Mouse (Mus musculus) lung, postnatal 10 days (tissue): ENCODE data around the gene Fbxl17.

ENCODE experiments used
- DNase-seq: peaks from one replicate; pipeline ENCODE4 v3.0.0; 2021

The Fbxl17 gene

GRCm38 (mm10) chr17:63326227-63326626 is 173.6 kb downstream of the Fbxl17 start:
- no peak for DNase-seq

- no peak for DNase-seq
Measured at GRCm38 (mm10) chr17:63324672-63325071, 175.1 kb downstream of the Fbxl17 start.

GRCm38 (mm10) chr17:63324039-63324438 is 175.8 kb downstream of the Fbxl17 start:
- DNase-seq = peak; percentile 73

- DNase-seq = no peak
Measured at GRCm38 (mm10) chr17:63322846-63323245, 177.0 kb downstream of the Fbxl17 start.

- no peak for DNase-seq
Measured at GRCm38 (mm10) chr17:63321290-63321689, 178.5 kb downstream of the Fbxl17 start.

GRCm38 (mm10) chr17:63317518-63317917 is 182.3 kb downstream of the Fbxl17 start:
- DNase-seq = peak; percentile 14

GRCm38 (mm10) chr17:63315646-63316480 is 184.0 kb downstream of the Fbxl17 start:
- peak; percentile 16 for DNase-seq

GRCm38 (mm10) chr17:63312804-63313203 is 187.0 kb downstream of the Fbxl17 start:
- no peak for DNase-seq

GRCm38 (mm10) chr17:63312330-63312729 is 187.5 kb downstream of the Fbxl17 start:
- DNase-seq = no peak

GRCm38 (mm10) chr17:63311613-63312012 is 188.2 kb downstream of the Fbxl17 start:
- DNase-seq = no peak

GRCm38 (mm10) chr17:63310021-63310420 is 189.8 kb downstream of the Fbxl17 start:
- no peak for DNase-seq

- peak; percentile 16 for DNase-seq
Measured at GRCm38 (mm10) chr17:63303862-63304261, 196.0 kb downstream of the Fbxl17 start.

GRCm38 (mm10) chr17:63301822-63302393 is 197.9 kb downstream of the Fbxl17 start:
- no peak for DNase-seq

GRCm38 (mm10) chr17:63295471-63295870 is 204.3 kb downstream of the Fbxl17 start:
- no peak for DNase-seq

GRCm38 (mm10) chr17:63294961-63295360 is 204.9 kb downstream of the Fbxl17 start:
- DNase-seq = no peak

GRCm38 (mm10) chr17:63293979-63294378 is 205.8 kb downstream of the Fbxl17 start:
- DNase-seq = no peak

GRCm38 (mm10) chr17:63289317-63289913 is 210.4 kb downstream of the Fbxl17 start:
- peak; percentile 61 for DNase-seq

GRCm38 (mm10) chr17:63288850-63289249 is 211.0 kb downstream of the Fbxl17 start:
- no peak for DNase-seq

GRCm38 (mm10) chr17:63287413-63287812 is 212.4 kb downstream of the Fbxl17 start:
- peak; percentile 45 for DNase-seq

GRCm38 (mm10) chr17:63285265-63285939 is 214.4 kb downstream of the Fbxl17 start:
- peak; percentile 77 for DNase-seq

- DNase-seq = no peak
Measured at GRCm38 (mm10) chr17:63284074-63284473, 215.7 kb downstream of the Fbxl17 start.

GRCm38 (mm10) chr17:63282004-63282403 is 217.8 kb downstream of the Fbxl17 start:
- no peak for DNase-seq

GRCm38 (mm10) chr17:63280990-63281389 is 218.8 kb downstream of the Fbxl17 start:
- no peak for DNase-seq
